Mouse (Mus musculus): Measurements from ENCODE around the gene Ppp5c. TPM values are rescaled to one million over a fixed set of nuclear protein-coding genes. Genes with fewer than 3 reads are reported as not detected.

The Ppp5c gene
- total and polyA plus RNA-seq, 3 experiments = 94.2 to 249 (median 178) TPM

GRCm38 (mm10) chr7:17002375-17003195 is 25.1 kb downstream of the Ppp5c start:
- no peak overlapping the region for H3K27ac ChIP-seq (ENCODE audit: control insufficient read depth, low read depth, low read length)
- no peaks in the 10 kb centered on the region for H3K9me3 ChIP-seq (replicated peaks; ENCODE audit: insufficient read depth, low read length)
- DNase-seq (ENCODE audit: low read depth, low spot score) = peak; percentile 87
- H3K4me3 ChIP-seq (ENCODE audit: control insufficient read depth in 1 of 2, insufficient read depth in 1 of 2, low read depth in 2 of 2, low read length in 2 of 2) = no peak overlapping the region
- TF ChIP-seq USF1 (IDR thresholded peaks at IDR 0.05; ENCODE audit: low read depth, low read length) (no peak), RCOR1 (IDR thresholded peaks at IDR 0.05; ENCODE audit: low read depth, low read length) (no peak), POLR2A (IDR thresholded peaks at IDR 0.05; ENCODE audit: control insufficient read depth in 1 of 2, insufficient read depth in 1 of 2, low read depth in 1 of 2, low read length in 2 of 2, poor library complexity in 1 of 2) (0 out of 4 replicates have a peak, but pooled peaks of 1 of the 2 experiments have one; percentile 25), RAD21 (IDR thresholded peaks at IDR 0.05; ENCODE audit: low read depth, low read length) (peak; percentile 82), BHLHE40 (IDR thresholded peaks at IDR 0.05; ENCODE audit: borderline replicate concordance, low read depth, low read length) (no peak), MXI1 (IDR thresholded peaks at IDR 0.05; ENCODE audit: low read depth, low read length) (no peak), E2F4 (IDR thresholded peaks at IDR 0.05; ENCODE audit: borderline replicate concordance, low read depth, low read length) (no peak), TAL1 (IDR thresholded peaks at IDR 0.05; ENCODE audit: low read length) (no peak), SMC3 (IDR thresholded peaks at IDR 0.05; ENCODE audit: low read depth, low read length) (peak; percentile 71), POLR2AphosphoS2 (IDR thresholded peaks at IDR 0.05; ENCODE audit: low read length) (peak; percentile 40), EP300 (IDR thresholded peaks at IDR 0.05; ENCODE audit: low read depth in 1 of 2, low read length in 2 of 2) (no peak), CTCF (IDR thresholded peaks at IDR 0.05 in 2 of 3, conservative IDR thresholded peaks at IDR 0.05 in 1 of 3; ENCODE audit: control insufficient read depth in 1 of 3, insufficient read depth in 1 of 3, low read depth in 2 of 3, low read length in 3 of 3, poor library complexity in 1 of 3, severe bottlenecking in 1 of 3) (peak; percentile 71 to 91 (median 84)), ZNF384 (IDR thresholded peaks at IDR 0.05; ENCODE audit: low read depth, low read length) (no peak), TBP (IDR thresholded peaks at IDR 0.05; ENCODE audit: low read depth, low read length) (no peak), ELF1 (IDR thresholded peaks at IDR 0.05; ENCODE audit: low read depth, low read length) (no peak), ZC3H11A (IDR thresholded peaks at IDR 0.05; ENCODE audit: low read depth, low read length) (peak; percentile 70)
- H3K9ac ChIP-seq (ENCODE audit: control insufficient read depth, low read depth, low read length, poor library complexity, severe bottlenecking) = no peak overlapping the region
- peaks cover 8 to 12% of the 10 kb centered on the region in 2 experiments for H3K4me1 ChIP-seq (ENCODE audit: control insufficient read depth in 1 of 2, insufficient read depth in 2 of 2, low read length in 2 of 2)
- H3K27me3 ChIP-seq (ENCODE audit: control insufficient read depth in 1 of 2, insufficient read depth in 2 of 2, low read length in 2 of 2) = no peaks in the 10 kb centered on the region
- no peaks in the 10 kb centered on the region for H3K79me2 ChIP-seq (ENCODE audit: control insufficient read depth, insufficient read depth, low read length, poor library complexity)
- peaks cover 4 to 9% of the 10 kb centered on the region in 2 experiments for H3K36me3 ChIP-seq (ENCODE audit: control insufficient read depth in 1 of 2, insufficient read depth in 2 of 2, low read length in 2 of 2)

- Histone ChIP-seq H3K36me3 (ENCODE audit: control insufficient read depth in 1 of 2, insufficient read depth in 2 of 2, low read length in 2 of 2) (peaks cover 0 to 9% of the 10 kb centered on the region in 2 experiments; a peak in 2 of 4 replicates), H3K4me3 (ENCODE audit: control insufficient read depth in 1 of 2, insufficient read depth in 1 of 2, low read depth in 2 of 2, low read length in 2 of 2) (peak overlapping the region in 1 of 2 experiments; percentile 4; a peak in 1 of 4 replicates), H3K27ac (ENCODE audit: control insufficient read depth, low read depth, low read length) (no peak overlapping the region), H3K79me2 (ENCODE audit: control insufficient read depth, insufficient read depth, low read length, poor library complexity) (no peaks in the 10 kb centered on the region), H3K9ac (ENCODE audit: control insufficient read depth, low read depth, low read length, poor library complexity, severe bottlenecking) (no peak overlapping the region), H3K4me1 (ENCODE audit: control insufficient read depth in 1 of 2, insufficient read depth in 2 of 2, low read length in 2 of 2) (peaks cover 8 to 12% of the 10 kb centered on the region in 2 experiments), H3K27me3 (ENCODE audit: control insufficient read depth in 1 of 2, insufficient read depth in 2 of 2, low read length in 2 of 2) (no peaks in the 10 kb centered on the region), H3K9me3 (replicated peaks; ENCODE audit: insufficient read depth, low read length) (no peaks in the 10 kb centered on the region)
- peak; percentile 79 for DNase-seq (ENCODE audit: low read depth, low spot score)
- TF ChIP-seq MXI1 (IDR thresholded peaks at IDR 0.05; ENCODE audit: low read depth, low read length) (no peak), TCF12 (IDR thresholded peaks at IDR 0.05; ENCODE audit: low read depth, low read length) (no peak), JUND (IDR thresholded peaks at IDR 0.05; ENCODE audit: low read depth, low read length) (no peak), CHD2 (IDR thresholded peaks at IDR 0.05; ENCODE audit: low read length) (no peak), ZC3H11A (IDR thresholded peaks at IDR 0.05; ENCODE audit: low read depth, low read length) (peak; percentile 76), EP300 (IDR thresholded peaks at IDR 0.05; ENCODE audit: low read depth in 1 of 2, low read length in 2 of 2) (no peak), ZMIZ1 (IDR thresholded peaks at IDR 0.05; ENCODE audit: low read depth, low read length) (no peak), POLR2A (IDR thresholded peaks at IDR 0.05; ENCODE audit: control insufficient read depth in 1 of 2, insufficient read depth in 1 of 2, low read depth in 1 of 2, low read length in 2 of 2, poor library complexity in 1 of 2) (no peak; a peak in 1 of 4 replicates), GATA1 (IDR thresholded peaks at IDR 0.05; ENCODE audit: low read depth, low read length) (no peak), CTCF (IDR thresholded peaks at IDR 0.05 in 2 of 3, conservative IDR thresholded peaks at IDR 0.05 in 1 of 3; ENCODE audit: control insufficient read depth in 1 of 3, insufficient read depth in 1 of 3, low read depth in 2 of 3, low read length in 3 of 3, poor library complexity in 1 of 3, severe bottlenecking in 1 of 3) (peak; percentile 96 to 99 (median 98)), RAD21 (IDR thresholded peaks at IDR 0.05; ENCODE audit: low read depth, low read length) (peak; percentile 72), SMC3 (IDR thresholded peaks at IDR 0.05; ENCODE audit: low read depth, low read length) (peak; percentile 98), BHLHE40 (IDR thresholded peaks at IDR 0.05; ENCODE audit: borderline replicate concordance, low read depth, low read length) (no peak), ETS1 (IDR thresholded peaks at IDR 0.05; ENCODE audit: low read depth, low read length) (no peak), E2F4 (IDR thresholded peaks at IDR 0.05; ENCODE audit: borderline replicate concordance, low read depth, low read length) (no peak), MYB (IDR thresholded peaks at IDR 0.05; ENCODE audit: low read depth, low read length) (no peak), SIN3A (IDR thresholded peaks at IDR 0.05; ENCODE audit: low read length) (peak; percentile 49; the same call in 1 of the 2 replicates), MAX (IDR thresholded peaks at IDR 0.05; ENCODE audit: low read length) (no peak), MEF2A (IDR thresholded peaks at IDR 0.05; ENCODE audit: extremely low read depth, insufficient replicate concordance, low read depth, low read length, poor library complexity, severe bottlenecking) (no peak), RCOR1 (IDR thresholded peaks at IDR 0.05; ENCODE audit: low read depth, low read length) (no peak), MAFK (IDR thresholded peaks at IDR 0.05; ENCODE audit: borderline replicate concordance, low read depth, low read length) (no peak), USF1 (IDR thresholded peaks at IDR 0.05; ENCODE audit: low read depth, low read length) (no peak)
Observed at GRCm38 (mm10) chr7:16999650-17000049, 28.1 kb downstream of the Ppp5c start.
